Mouse (Mus musculus) erythroblast, adult 5-6 weeks (primary cell): Measurements from ENCODE around the gene Vezf1. TPM values are rescaled to one million over a fixed set of nuclear protein-coding genes. Genes with fewer than 3 reads are reported as not detected.

Experiments used
- ATAC-seq: replicated peaks from 2 replicates; pipeline ENCODE4 v1.8.0; 2016; ENCODE audit warnings: moderate number of reproducible peaks, mild to moderate bottlenecking, moderate TSS enrichment, inconsistent platforms; ENCODE audit not compliant: poor library complexity, low FRiP score, severe bottlenecking
- total RNA-seq, 2 experiments: library from RNA; stranded (forward) in 1 of 2; stranded (reverse) in 1 of 2; fragments of 150-400 nt in 1 of 2; fragments of 200-764, 138-1000 nt in 1 of 2; gene quantifications; 2 replicates each; pipeline versions ENCODE4 v1.2.3 to v1.2.4; 2015 to 2017; ENCODE audit warnings: low replicate concordance in 2 of 2

Gene Vezf1
- total RNA-seq, 2 experiments from 2014 or later = 7.9 to 15.8 TPM

- no peak for ATAC-seq
Measured at GRCm38 (mm10) chr11:88049732-88050131, 18.3 kb upstream of the Vezf1 start.

DNA sequence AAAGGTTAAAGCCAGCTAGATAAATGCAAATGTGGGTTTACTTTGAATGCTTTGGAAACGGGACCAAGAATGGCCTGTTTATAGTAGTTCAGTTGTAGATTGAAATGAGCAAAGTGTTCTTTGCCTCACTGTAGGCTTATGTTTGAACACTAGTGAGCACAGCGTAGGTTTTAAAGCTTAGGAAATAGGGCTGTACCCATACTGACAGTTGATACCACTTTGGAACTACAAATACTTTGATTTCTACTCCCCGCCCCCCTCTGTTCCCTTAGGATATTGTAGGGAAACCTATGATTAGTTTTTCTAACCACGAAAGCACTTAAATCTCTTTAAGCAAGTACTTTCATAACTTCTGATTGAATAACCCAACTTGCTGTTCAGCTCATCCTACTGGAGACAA lies 15.4 kb upstream of the Vezf1 start:
- no peak for ATAC-seq

DNA sequence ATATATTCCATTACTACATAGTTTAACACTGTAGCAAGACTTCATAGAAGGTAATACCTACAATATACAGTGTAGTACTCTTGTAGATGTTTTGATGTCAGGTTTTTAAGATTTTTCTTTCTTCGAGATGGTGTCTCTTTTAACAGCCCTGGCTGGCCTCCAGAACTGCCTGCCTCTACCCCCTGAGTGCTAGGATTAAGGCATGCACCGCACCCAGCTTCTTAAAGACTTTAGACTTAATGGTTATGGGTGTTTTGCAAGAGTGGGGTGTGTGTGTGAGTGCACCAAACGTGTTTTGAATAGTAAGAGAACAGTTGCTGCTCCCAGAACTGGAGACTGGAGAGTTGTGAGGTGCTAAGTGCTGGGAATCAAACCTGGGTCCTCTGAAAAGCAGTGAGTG lies 14.3 kb upstream of the Vezf1 start:
- no peak for ATAC-seq

DNA sequence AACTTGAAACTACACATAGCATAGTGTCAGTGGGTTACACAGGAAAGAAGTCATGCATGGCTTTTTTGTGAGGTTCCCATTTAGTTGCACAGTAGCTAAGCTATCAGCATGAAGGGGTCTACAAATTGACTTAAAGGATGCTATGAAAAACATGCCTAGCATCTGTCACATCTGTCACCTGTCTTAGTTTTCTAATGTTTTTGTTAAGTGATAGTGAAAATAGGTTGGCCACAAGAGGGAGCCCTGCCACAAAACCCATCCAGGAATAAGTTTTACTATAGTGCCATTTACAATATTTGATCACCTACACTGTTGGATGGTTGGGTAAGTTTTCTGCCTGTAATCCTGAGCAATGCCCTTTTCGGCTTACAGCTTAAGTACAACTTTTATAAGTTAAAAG lies 13.5 kb upstream of the Vezf1 start:
- ATAC-seq = peak; percentile 72

GRCm38 (mm10) chr11:88055777-88056176 lies 12.3 kb upstream of the Vezf1 start:
- ATAC-seq = no peak

DNA sequence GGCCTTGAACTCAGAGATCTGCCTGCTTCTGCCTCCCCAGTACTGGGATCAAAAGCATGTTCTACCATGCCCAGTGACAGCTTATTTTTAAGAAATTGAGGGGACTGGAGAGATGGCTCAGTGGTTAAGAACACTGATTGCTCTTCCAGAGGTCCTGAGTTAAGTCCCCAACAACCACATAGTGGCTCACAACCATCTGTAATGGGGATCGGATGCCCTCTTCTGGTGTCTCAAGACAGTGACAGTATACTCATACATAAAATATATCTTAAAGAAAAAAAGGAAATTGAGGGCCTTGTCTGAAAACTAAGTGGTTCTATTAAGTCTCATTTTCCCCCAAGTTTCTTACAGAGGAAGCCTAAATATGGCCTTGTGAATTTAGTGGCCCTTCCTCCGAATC lies 10.3 kb upstream of the Vezf1 start:
- no peak for ATAC-seq

GRCm38 (mm10) chr11:88059141-88059540 lies 8.9 kb upstream of the Vezf1 start:
- ATAC-seq = peak; percentile 92

GRCm38 (mm10) chr11:88061892-88062625 lies 6.0 kb upstream of the Vezf1 start:
- ATAC-seq = no peak

GRCm38 (mm10) chr11:88065732-88066131 lies 2.3 kb upstream of the Vezf1 start:
- no peak for ATAC-seq

DNA sequence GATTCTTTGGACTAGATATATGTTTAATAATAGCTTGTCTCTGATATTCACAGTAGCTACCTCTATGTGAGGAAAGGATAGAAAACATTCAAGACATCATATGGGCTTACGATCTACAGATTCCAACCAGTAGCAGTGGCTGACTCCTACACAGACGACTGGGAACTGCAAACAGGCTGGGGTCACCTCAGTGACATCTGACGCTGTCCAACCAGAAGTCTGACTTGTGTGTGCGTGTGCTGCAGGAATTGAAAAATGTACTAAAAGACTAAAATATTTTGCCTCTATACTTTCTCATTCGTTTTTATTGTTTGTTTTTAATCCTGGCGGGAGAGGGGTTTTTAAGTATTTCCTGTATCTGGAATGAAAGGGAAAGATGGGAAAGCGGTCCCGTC lies 891 bp upstream of the Vezf1 start:
- ATAC-seq = 0 out of 2 replicates have a peak, but pooled peaks have one; percentile 40

- peak; percentile 60 for ATAC-seq
Measured at GRCm38 (mm10) chr11:88068411-88069245, 549 bp downstream of the Vezf1 start.

- ATAC-seq = no peak
Measured at GRCm38 (mm10) chr11:88069246-88069570, 1.1 kb downstream of the Vezf1 start.

GRCm38 (mm10) chr11:88070392-88070791 lies 2.3 kb downstream of the Vezf1 start:
- ATAC-seq = no peak

- ATAC-seq = no peak
Measured at GRCm38 (mm10) chr11:88071113-88071512, 3.0 kb downstream of the Vezf1 start.

- ATAC-seq = no peak
Measured at GRCm38 (mm10) chr11:88073343-88073875, 5.3 kb downstream of the Vezf1 start.

DNA sequence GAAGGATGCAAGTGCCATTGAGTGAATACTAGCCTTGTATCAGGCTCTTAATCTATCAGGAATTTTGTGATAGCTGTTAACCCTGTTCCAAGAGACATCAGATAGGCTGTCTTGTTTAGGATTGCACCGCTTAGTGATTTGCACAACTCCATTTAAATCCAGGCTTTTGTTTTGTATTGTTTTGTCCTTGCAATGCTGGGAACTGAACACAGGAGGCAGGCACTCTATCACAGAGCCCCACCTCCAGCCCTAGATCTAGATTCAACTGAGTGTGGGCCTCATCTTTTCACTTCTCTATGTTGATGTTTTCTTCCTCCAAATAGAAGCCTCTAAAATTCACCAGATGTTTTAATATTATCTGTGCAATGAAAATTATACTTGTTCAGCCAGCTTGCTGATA lies 7.6 kb downstream of the Vezf1 start:
- ATAC-seq = no peak

- no peak for ATAC-seq
Measured at GRCm38 (mm10) chr11:88076394-88076793, 8.3 kb downstream of the Vezf1 start.

GRCm38 (mm10) chr11:88083699-88084098 lies 15.6 kb downstream of the Vezf1 start:
- no peak for ATAC-seq

DNA sequence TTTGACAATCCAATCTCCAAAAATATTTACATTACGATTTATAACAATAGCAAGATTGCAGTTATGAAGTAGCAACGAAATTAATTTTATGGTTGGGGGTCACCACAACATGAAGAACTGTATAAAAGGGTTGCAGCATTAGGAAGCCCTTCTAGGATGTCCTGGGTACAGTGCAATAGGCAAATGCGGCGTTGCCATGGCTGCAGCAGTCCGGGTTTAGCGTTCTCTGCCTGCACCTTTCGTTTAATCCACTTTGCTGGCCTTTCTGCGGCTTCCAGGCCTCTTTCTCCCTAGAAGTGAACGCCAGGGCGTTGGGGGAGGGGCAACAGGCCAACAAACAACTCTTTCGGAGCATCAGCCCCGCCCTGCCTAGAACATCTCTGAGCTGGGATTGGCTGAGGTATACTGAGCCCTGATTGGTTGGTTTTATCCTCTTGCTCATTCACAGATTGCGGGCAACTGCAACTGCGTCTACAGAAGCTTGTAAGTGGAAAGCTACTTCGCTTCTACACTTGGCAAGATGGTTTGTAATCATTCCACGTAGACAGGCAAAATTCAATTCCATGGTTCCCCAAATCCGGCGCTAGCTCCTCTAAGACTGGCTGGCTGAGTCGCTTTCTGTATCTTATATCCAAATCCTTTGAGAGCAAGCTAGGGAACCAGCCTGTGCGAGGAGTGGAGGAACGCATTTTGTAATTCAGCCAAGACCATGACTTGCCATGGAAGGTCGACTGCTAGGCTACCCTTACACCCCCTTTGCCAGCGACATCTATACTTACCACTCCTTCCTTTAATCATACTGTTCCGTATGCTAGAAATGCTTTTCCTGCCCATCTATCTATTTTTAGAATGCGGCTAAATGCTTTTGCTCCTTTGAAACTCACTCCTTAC lies 18.9 kb downstream of the Vezf1 start:
- peak; percentile 97 for ATAC-seq

DNA sequence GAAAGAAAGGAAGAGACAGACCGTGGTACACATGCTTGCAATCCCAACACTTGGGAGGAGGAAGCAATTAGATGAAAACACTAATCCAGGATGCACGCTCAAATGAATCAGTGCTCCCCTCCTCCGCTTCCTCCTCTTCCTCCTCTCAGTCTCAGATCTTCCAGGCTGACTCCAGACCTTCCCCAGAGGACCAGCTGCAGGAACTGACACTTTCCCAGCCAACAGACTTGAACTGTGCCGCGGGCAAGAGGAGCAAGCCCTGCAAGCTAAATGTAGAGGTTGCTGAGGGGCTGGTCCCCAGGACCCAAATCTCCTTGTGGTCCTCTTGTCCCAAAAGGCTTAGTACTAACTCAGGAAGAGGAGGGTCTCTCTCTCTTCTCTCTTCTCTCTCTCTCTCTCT lies 21.1 kb downstream of the Vezf1 start:
- ATAC-seq = no peak
